Mouse (Mus musculus): ENCODE measurements around the gene Gpat3.

Gpat3 gene

DNA sequence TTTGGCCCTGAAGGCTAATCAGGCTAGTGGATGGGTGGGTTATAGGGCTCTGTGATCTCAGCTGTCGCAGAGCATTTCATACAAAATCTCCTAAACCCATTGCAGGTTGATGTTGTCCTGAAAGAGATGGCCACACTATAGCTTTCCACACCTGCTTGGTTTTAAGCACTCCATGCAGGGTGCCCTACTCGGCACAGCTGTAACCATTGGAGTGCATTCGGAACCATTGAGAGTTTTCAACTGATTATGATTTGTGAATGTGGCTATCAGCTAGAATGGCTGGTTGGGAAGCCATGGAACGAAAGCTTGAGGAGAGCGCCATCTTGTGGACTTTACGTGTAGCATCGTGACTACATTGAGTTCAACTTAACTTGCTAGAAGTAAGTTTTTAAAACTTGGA, 69.5 kb downstream of the Gpat3 start:
- DNase-seq (ENCODE audit: low read depth, low spot score), result peak; percentile 81

DNA sequence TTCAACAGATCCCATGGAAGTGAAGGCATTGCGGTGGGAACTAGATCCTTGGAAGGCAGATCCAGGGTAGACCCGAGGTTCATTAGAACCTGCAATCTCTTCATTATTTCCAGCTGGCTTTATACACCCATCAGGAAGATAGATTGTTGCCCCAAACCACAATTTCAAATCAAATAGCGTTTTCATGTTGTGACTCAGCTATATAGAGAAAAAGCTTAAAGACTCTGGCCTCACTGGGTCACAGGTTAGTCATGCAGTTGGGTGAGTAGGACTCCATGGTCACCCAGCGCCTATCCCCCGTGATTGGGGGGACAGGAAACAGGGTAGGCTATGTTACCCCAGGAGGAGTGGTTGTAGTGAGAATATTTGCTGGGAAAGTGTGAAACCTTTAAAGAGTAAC, 69.9 kb downstream of the Gpat3 start:
- DNase-seq (ENCODE audit: low read depth, low spot score), result no peak

DNA sequence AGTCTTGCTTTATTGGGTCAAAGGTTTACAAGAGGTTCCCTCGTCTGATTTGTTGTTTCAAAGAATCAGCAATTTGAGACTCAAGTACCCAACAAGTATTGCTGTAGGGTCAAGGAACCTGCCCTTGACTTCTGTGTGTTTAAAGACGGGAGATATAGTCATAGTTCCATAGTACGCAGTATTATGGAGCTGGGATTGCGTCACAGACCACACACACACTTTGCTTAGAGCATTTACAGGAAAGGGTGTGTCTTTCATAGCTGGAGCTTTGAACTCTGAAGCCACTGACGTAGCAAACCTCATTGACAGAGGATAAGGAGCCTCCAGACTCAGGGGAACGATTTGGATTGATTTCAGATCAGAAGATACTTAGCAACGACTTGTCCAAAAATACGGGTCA, 70.9 kb downstream of the Gpat3 start:
- DNase-seq (ENCODE audit: low read depth, low spot score), result no peak

DNA sequence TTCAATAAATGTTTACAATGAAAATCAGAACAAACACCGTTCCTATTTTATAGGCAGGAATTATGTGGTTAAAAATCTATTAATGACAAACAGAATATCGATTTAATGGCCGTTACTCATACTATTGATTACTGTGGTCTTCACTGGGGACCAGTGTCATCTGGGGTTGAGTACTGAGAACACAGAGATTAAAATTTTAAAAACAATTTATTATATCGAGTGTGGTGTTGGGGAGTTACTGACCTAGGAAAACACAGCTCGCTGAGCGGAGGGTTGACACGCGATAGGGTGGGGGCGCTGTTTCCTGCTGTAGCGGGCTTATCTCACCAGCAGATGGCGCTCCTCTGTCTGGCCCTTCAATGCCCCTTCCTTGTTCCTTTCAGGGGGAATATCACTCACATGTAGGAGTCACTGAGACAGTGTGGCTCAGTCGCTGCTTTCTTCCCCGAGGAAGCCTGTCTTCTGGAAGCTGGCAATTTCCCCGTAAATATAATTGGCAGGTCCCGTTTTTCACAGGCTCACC, 71.8 kb downstream of the Gpat3 start:
- DNase-seq (ENCODE audit: low read depth, low spot score), result peak; percentile 76

GRCm38 (mm10) chr5:100919069-100919468, 73.6 kb downstream of the Gpat3 start:
- peak; percentile 66 for DNase-seq (ENCODE audit: low read depth, low spot score)

GRCm38 (mm10) chr5:100929698-100930097, 84.2 kb downstream of the Gpat3 start:
- no peak for DNase-seq (ENCODE audit: low read depth, low spot score)

DNA sequence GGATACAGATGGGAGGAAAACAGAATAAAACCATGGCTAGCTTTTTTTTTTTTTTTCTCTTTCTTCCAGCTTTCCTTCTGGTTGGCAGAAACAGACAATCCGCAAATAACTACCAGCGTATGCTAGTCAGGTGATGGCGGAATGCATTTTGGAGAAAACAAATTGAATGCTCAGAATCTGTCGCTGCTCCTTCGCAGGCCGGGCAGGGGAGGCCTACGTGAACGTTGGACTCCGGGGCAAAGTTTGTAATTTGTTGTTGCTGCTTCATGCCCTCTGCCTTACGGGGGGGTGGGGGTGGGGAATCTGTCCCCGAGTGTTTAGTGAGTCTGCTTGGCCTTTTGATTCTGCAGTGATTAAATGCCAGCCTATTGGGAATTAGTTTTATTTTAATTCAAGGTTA, 98.2 kb downstream of the Gpat3 start:
- DNase-seq (ENCODE audit: low read depth, low spot score), result no peak

GRCm38 (mm10) chr5:100945336-100945735, 99.8 kb downstream of the Gpat3 start:
- no peak for DNase-seq (ENCODE audit: low read depth, low spot score)
